Mouse (Mus musculus) liver, embryonic 14 days (tissue): ENCODE results near the gene Fn3krp. TPM values are rescaled to one million over a fixed set of nuclear protein-coding genes. Genes with fewer than 3 reads are reported as not detected.

ENCODE experiments used
- polyA plus RNA-seq: library from polyadenylated mRNA; depleted of rRNA; stranded (reverse); fragments of >200 nt; gene quantifications from 2 replicates; pipeline ENCODE4 v1.2.3, GENCODE M21; 2012; rRNA removed

Fn3krp gene
- polyA plus RNA-seq, result 22.8 and 26.2 TPM in 2 replicates

GRCm38 (mm10) chr11:121420830-121421552 is at the start of gene Fn3krp:
Gene Fn3krp (plus strand): TSS chr11:121421401.

GRCm38 (mm10) chr11:121387750-121388553 is 33.2 kb upstream of the Fn3krp start, which contains the start of gene Rab40b:
Gene Rab40b (minus strand): TSS chr11:121388251.

GRCm38 (mm10) chr11:121434156-121435155 is 13.3 kb downstream of the Fn3krp start, which contains the start of gene Fn3k:
Gene Fn3k (plus strand): TSS chr11:121434913.

GRCm38 (mm10) chr11:121451753-121452635 is 30.8 kb downstream of the Fn3krp start, which contains the start of gene Tbcd:
Gene Tbcd (plus strand): TSS chr11:121451949.

Other genes with a start within 250 kb of the Fn3krp start
- 6.9 and 8.6 TPM in 2 replicates for gene Hexdc, start 217.0 kb upstream of the Fn3krp start, polyA plus RNA-seq
- 5.6 and 5.9 TPM in 2 replicates for gene Ogfod3, start 216.7 kb upstream of the Fn3krp start, polyA plus RNA-seq
- 14.7 and 18.6 TPM in 2 replicates for gene Cybc1, start 192.1 kb upstream of the Fn3krp start, polyA plus RNA-seq
- gene Narf, start 184.1 kb upstream of the Fn3krp start, polyA plus RNA-seq, result 40.0 and 45.3 TPM in 2 replicates
- 8.5 and 9.7 TPM in 2 replicates for gene Foxk2, start 161.4 kb upstream of the Fn3krp start, polyA plus RNA-seq
- 14.8 and 16.9 TPM in 2 replicates for gene Wdr45b, start 67.0 kb upstream of the Fn3krp start, polyA plus RNA-seq
- 0.18 and 0.33 TPM in 2 replicates for gene Rab40b, start 33.1 kb upstream of the Fn3krp start, polyA plus RNA-seq
- 32.8 and 40.2 TPM in 2 replicates for gene Fn3k, start 13.5 kb downstream of the Fn3krp start, polyA plus RNA-seq
- 16.7 and 19.3 TPM in 2 replicates for gene Tbcd, start 30.5 kb downstream of the Fn3krp start, polyA plus RNA-seq
- 0.12 and 0.18 TPM in 2 replicates for gene Zfp750, start 97.9 kb downstream of the Fn3krp start, polyA plus RNA-seq